Mouse (Mus musculus): ENCODE measurements around the gene Jmjd1c. TPM values are rescaled to one million over a fixed set of nuclear protein-coding genes. Genes with fewer than 3 reads are reported as not detected.
A peak's percentile ranks its signal among the peaks of the same experiment; 100 is the strongest.

Jmjd1c gene
- polyA plus RNA-seq, 1 experiment from 2014 or later: 59.5 TPM

DNA sequence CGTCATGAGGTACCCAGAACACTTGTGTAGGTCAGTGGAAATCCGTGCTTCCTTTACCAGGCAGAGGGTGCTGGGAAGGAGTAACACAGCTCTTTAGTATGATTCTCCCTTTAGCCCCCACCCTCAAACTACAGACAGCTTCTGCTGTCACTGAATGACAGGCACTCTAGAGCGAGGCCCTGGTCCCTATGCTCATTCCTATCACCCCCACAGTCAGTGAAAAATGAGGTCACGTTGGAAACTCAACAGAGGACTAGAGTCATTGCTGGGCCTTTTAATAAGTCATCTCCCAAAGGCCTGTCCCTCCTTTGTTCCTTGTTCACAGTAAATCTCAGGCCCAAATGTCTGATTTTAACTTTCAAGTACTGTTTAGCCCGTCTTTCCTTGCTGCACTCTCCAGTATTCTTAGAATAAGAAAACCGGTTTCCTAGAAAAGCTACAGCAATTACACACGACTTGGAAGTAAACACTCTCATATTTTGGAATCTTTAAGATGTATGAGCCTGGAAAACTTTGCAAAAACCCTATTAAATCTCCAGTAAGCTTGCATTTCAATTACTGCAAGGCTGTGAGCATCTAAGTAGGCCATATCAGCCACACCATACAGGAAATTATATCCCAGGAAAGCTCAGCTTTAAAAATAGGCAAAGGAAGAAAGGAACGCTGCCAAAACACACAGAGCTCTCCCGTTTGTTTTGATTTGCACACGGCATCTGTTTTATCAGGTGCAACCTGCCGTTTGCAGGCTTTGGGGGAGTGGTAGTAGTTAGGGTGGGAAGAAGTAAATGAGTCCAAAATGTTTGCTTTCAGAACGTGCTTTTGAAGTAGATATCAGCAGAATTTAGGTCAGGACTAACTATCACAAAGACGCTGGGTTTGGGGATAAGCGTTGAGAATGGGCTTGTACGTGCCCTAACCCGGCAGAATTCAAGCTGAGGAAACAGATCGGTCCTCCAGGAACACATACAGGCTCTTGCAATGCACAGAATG is 39.8 kb upstream of the Jmjd1c start:
- H3K4me3 ChIP-seq (replicated peaks; ENCODE audit: low read length): no peak overlapping the region
- no peak overlapping the region for H3K4me2 ChIP-seq (replicated peaks)
- ATAC-seq (ENCODE audit: low FRiP score) (no peak), DNase-seq (ENCODE audit: low spot score) (no peak)
- no peaks in the 10 kb centered on the region for H3K36me3 ChIP-seq (replicated peaks; ENCODE audit: control insufficient read depth, insufficient read depth)
- H3K9ac ChIP-seq: no peak overlapping the region
- 65% methylated on average over 17 of the region's 17 CpGs for whole genome bisulfite sequencing
- peak overlapping the region; percentile 49 for H3K27ac ChIP-seq
- H3K4me1 ChIP-seq (replicated peaks; ENCODE audit: control insufficient read depth, insufficient read depth, low read length): peaks cover 27% of the 10 kb centered on the region
- H3K27me3 ChIP-seq (ENCODE audit: control insufficient read depth, insufficient read depth, low read length): no peaks in the 10 kb centered on the region
- H3K9me3 ChIP-seq (ENCODE audit: control insufficient read depth, low read length): no peaks in the 10 kb centered on the region

DNA sequence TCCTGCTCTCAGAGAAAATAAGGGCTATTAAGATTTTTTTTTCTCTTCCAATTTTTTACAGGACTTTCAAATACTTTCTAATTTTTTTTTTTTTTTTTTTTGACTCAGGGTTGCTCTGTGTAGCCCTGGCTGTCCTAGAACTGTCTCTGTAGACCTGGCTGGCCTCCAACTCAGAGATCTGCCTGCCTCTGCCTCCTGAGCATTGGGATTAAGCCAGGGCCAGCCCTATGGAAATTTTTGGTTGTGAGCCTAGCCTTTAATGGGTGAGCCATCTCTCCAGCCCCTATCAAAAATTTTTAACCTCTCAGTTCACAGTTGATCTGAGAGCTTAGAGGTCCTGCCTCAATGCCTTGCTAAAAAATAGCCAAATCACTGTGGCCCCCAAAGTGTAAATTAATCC is 38.7 kb upstream of the Jmjd1c start:
- Histone ChIP-seq H3K36me3 (replicated peaks; ENCODE audit: control insufficient read depth, insufficient read depth) (no peaks in the 10 kb centered on the region), H3K27ac (no peak overlapping the region), H3K9me3 (ENCODE audit: control insufficient read depth, low read length) (no peaks in the 10 kb centered on the region), H3K4me1 (replicated peaks; ENCODE audit: control insufficient read depth, insufficient read depth, low read length) (peaks cover 31% of the 10 kb centered on the region), H3K9ac (no peak overlapping the region), H3K4me2 (replicated peaks) (no peak overlapping the region), H3K27me3 (ENCODE audit: control insufficient read depth, insufficient read depth, low read length) (no peaks in the 10 kb centered on the region), H3K4me3 (replicated peaks; ENCODE audit: low read length) (no peak overlapping the region)
- DNase-seq (ENCODE audit: low spot score) (no peak), ATAC-seq (ENCODE audit: low FRiP score) (no peak)

DNA sequence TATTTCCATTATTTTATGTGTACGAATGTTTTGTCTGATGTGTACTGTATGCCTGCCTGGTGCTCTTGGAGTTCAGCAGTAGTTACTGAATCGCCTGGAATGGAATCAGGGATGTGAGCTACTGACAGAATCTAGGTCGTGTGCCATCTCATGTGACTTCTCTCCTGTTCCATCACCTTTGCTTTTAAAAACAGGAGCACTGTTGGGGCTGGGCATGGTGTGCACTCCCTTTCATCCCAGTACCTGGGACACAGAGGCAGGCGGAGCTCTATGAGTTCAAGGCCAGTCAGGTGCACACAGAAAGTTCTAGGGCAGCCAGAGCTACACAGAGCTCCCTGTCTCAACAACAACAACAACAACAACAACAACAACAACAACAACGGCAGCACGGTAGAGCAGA is 38.2 kb upstream of the Jmjd1c start:
- no peaks in the 10 kb centered on the region for H3K9me3 ChIP-seq (ENCODE audit: control insufficient read depth, low read length)
- H3K4me3 ChIP-seq (replicated peaks; ENCODE audit: low read length): no peak overlapping the region
- H3K4me1 ChIP-seq (replicated peaks; ENCODE audit: control insufficient read depth, insufficient read depth, low read length): peaks cover 29% of the 10 kb centered on the region
- no peaks in the 10 kb centered on the region for H3K36me3 ChIP-seq (replicated peaks; ENCODE audit: control insufficient read depth, insufficient read depth)
- no peaks in the 10 kb centered on the region for H3K27me3 ChIP-seq (ENCODE audit: control insufficient read depth, insufficient read depth, low read length)
- no peak overlapping the region for H3K9ac ChIP-seq
- no peak overlapping the region for H3K4me2 ChIP-seq (replicated peaks)
- 90% methylated on average over 6 of the region's 6 CpGs for WGBS
- ATAC-seq (ENCODE audit: low FRiP score) (no peak), DNase-seq (ENCODE audit: low spot score) (no peak)
- H3K27ac ChIP-seq: peak overlapping the region; percentile 53; the same call in 1 of the 2 replicates

DNA sequence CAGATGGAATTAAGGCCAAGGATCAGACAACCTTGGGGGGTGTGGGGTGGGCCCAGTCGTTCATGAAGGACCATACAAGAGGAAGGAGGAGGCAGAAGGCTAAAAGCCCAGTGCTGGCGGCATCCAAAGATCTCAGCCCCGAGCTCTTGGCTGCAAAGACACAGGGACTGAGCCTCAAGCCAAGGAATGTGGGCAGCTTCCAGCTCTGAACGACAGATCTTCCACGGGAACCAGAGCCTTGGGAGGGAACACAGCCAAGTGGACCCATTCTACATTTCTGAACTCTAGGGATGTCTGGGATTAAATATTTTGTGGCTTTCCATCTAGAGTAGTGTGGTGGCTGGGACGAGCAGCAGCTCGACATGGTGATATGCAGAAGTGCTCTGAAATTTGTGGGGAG is 37.6 kb upstream of the Jmjd1c start:
- 61% methylated on average over 7 of the region's 7 CpGs for WGBS
- Histone ChIP-seq H3K36me3 (replicated peaks; ENCODE audit: control insufficient read depth, insufficient read depth) (no peaks in the 10 kb centered on the region), H3K27me3 (ENCODE audit: control insufficient read depth, insufficient read depth, low read length) (no peaks in the 10 kb centered on the region), H3K9ac (no peak overlapping the region), H3K4me1 (replicated peaks; ENCODE audit: control insufficient read depth, insufficient read depth, low read length) (peaks cover 27% of the 10 kb centered on the region), H3K4me3 (replicated peaks; ENCODE audit: low read length) (no peak overlapping the region), H3K4me2 (replicated peaks) (no peak overlapping the region), H3K27ac (peak overlapping the region; percentile 53), H3K9me3 (ENCODE audit: control insufficient read depth, low read length) (no peaks in the 10 kb centered on the region)
- peak; percentile 23; the same call in 1 of the 2 replicates for ATAC-seq (ENCODE audit: low FRiP score)
- DNase-seq (ENCODE audit: low spot score): peak; percentile 61

DNA sequence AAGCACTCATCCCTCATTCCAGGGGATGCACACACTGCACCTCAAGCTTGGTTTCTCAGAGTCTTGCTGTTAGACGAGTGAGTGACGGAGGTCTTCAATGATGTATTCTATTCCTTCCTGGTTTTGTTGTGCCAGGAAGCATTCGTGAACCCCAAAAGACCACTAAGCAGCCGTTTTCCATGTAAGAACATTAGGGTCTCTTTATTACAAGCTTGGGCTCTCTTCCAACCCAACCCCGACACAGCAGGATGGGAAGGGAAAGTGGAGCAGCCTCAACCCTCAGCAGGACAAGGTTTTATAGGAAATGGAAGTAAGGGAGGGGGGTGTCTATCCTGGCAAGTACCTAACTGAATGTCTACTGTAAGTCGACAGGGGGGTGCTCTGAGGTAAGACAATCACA is 37.2 kb upstream of the Jmjd1c start:
- peak; percentile 6; the same call in 1 of the 2 replicates for ATAC-seq (ENCODE audit: low FRiP score)
- Histone ChIP-seq H3K27me3 (ENCODE audit: control insufficient read depth, insufficient read depth, low read length) (no peaks in the 10 kb centered on the region), H3K4me1 (replicated peaks; ENCODE audit: control insufficient read depth, insufficient read depth, low read length) (peaks cover 23% of the 10 kb centered on the region), H3K27ac (peak overlapping the region; percentile 53), H3K36me3 (replicated peaks; ENCODE audit: control insufficient read depth, insufficient read depth) (no peaks in the 10 kb centered on the region), H3K9me3 (ENCODE audit: control insufficient read depth, low read length) (no peaks in the 10 kb centered on the region), H3K4me2 (replicated peaks) (no peak overlapping the region), H3K9ac (no peak overlapping the region), H3K4me3 (replicated peaks; ENCODE audit: low read length) (no peak overlapping the region)
- DNase-seq (ENCODE audit: low spot score): no peak
- 52% methylated on average over 6 of the region's 6 CpGs for WGBS

DNA sequence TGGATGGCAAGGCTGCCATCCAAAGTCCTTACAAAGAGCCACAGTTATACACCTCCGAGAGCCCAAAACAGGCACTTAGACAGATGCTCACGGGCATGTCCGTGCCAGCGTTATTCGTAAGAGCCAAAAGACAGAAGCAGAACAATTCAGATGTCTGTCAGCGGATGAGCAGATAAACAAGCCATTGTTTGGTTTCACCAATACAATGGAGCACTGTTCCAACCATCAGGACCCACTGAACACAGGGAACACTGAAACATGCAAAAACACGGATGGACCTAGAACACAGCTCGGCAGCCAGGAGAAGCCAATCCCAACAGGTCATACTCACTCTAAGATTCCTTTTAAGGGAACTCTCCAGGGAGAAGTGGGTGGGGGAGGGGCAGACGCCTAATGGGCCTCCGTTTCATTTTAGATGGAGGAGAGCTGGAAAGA is 34.5 kb upstream of the Jmjd1c start:
- Histone ChIP-seq H3K36me3 (replicated peaks; ENCODE audit: control insufficient read depth, insufficient read depth) (no peaks in the 10 kb centered on the region), H3K4me2 (replicated peaks) (peak overlapping the region; percentile 21), H3K9me3 (ENCODE audit: control insufficient read depth, low read length) (no peaks in the 10 kb centered on the region), H3K4me1 (replicated peaks; ENCODE audit: control insufficient read depth, insufficient read depth, low read length) (peaks cover 21% of the 10 kb centered on the region), H3K27ac (peak overlapping the region; percentile 70), H3K4me3 (replicated peaks; ENCODE audit: low read length) (no peak overlapping the region), H3K9ac (no peak overlapping the region), H3K27me3 (ENCODE audit: control insufficient read depth, insufficient read depth, low read length) (no peaks in the 10 kb centered on the region)
- DNase-seq (ENCODE audit: low spot score) (peak; percentile 52), ATAC-seq (ENCODE audit: low FRiP score) (no peak)
- WGBS: 16% methylated on average over 10 of the region's 10 CpGs

DNA sequence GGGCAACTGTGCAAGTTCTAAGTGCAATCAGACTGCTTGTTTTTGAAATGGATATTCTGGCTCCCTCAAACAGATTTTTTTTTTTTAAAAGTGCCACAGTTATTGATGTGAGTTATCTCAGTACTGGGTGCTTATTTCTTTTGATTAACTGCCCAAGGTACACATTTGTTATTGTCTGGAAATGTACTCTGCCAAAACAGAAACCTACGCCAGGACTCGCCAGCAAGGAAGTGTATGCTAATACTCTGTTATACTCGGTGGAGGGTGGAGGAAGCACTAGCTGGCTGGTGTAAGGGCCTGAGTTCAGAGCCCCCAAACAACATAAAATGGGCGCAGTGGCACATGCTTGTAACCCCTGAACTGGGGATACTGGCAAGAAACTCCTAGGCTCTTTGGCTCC is 34.1 kb upstream of the Jmjd1c start:
- Histone ChIP-seq H3K9ac (no peak overlapping the region), H3K36me3 (replicated peaks; ENCODE audit: control insufficient read depth, insufficient read depth) (no peaks in the 10 kb centered on the region), H3K4me3 (replicated peaks; ENCODE audit: low read length) (no peak overlapping the region), H3K9me3 (ENCODE audit: control insufficient read depth, low read length) (no peaks in the 10 kb centered on the region), H3K27me3 (ENCODE audit: control insufficient read depth, insufficient read depth, low read length) (no peaks in the 10 kb centered on the region), H3K4me1 (replicated peaks; ENCODE audit: control insufficient read depth, insufficient read depth, low read length) (peaks cover 23% of the 10 kb centered on the region), H3K4me2 (replicated peaks) (peak overlapping the region; percentile 21), H3K27ac (peak overlapping the region; percentile 70)
- no peak for DNase-seq (ENCODE audit: low spot score)
- ATAC-seq (ENCODE audit: low FRiP score): no peak
- WGBS: 56% methylated on average over 4 of the region's 4 CpGs

DNA sequence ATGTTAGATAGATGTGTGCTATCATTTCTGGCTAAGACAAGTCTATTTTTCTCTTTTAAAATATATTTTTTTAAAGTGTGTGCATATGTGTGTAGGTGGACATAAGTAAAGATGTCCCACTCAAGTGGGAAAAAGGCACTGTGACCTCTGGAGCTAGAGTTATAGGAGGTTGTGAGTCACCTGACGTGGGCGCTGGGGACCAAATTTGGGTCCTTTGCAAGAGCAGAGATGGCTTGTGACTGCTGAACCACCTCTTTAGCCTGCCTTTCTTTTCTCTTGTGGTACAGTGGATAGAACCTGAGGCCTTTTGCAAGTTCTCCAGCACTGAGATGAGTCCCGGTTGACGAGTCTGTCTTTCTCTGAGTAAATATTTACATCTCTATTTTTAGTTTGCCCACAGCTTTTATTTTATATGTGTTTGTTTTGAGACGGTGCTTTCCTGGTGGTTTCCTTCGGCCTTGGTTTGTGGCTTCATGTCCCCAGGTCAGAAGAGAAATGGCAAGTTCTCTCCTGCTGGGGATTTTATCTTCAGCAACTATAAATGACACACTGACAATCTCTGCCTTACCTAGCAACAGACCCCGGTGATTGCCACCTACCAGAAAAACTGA is 30.5 kb upstream of the Jmjd1c start:
- Histone ChIP-seq H3K4me1 (replicated peaks; ENCODE audit: control insufficient read depth, insufficient read depth, low read length) (peaks cover 23% of the 10 kb centered on the region), H3K4me2 (replicated peaks) (no peak overlapping the region), H3K9ac (0 out of 2 replicates have a peak overlapping the region, but pooled peaks have one; percentile 33), H3K36me3 (replicated peaks; ENCODE audit: control insufficient read depth, insufficient read depth) (no peaks in the 10 kb centered on the region), H3K9me3 (ENCODE audit: control insufficient read depth, low read length) (no peaks in the 10 kb centered on the region), H3K27me3 (ENCODE audit: control insufficient read depth, insufficient read depth, low read length) (no peaks in the 10 kb centered on the region), H3K4me3 (replicated peaks; ENCODE audit: low read length) (no peak overlapping the region), H3K27ac (peak overlapping the region; percentile 52)
- 72% methylated on average over 7 of the region's 7 CpGs for WGBS
- ATAC-seq (ENCODE audit: low FRiP score): no peak
- DNase-seq (ENCODE audit: low spot score): no peak

DNA sequence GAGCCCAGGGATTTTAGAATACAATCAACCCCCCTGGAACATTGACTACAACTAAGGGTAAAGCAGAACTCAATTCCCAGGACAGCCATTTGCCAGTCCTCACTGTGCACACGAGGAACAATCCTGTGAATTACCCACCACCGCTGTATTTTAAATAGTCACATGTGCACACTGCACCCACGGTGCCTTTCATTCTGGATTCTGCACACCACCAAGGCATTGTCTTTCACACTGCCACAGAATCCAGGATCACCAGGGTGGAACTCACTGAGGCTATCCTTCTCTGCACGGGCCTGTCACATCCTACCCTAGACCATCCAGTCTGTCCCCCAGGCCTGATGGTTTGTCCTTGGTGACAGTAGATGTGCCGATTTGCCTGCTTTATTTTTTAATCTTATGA is 30.0 kb upstream of the Jmjd1c start:
- Histone ChIP-seq H3K4me1 (replicated peaks; ENCODE audit: control insufficient read depth, insufficient read depth, low read length) (peaks cover 22% of the 10 kb centered on the region), H3K9ac (0 out of 2 replicates have a peak overlapping the region, but pooled peaks have one; percentile 33), H3K9me3 (ENCODE audit: control insufficient read depth, low read length) (no peaks in the 10 kb centered on the region), H3K4me2 (replicated peaks) (no peak overlapping the region), H3K4me3 (replicated peaks; ENCODE audit: low read length) (no peak overlapping the region), H3K27ac (peak overlapping the region; percentile 52), H3K27me3 (ENCODE audit: control insufficient read depth, insufficient read depth, low read length) (no peaks in the 10 kb centered on the region), H3K36me3 (replicated peaks; ENCODE audit: control insufficient read depth, insufficient read depth) (no peaks in the 10 kb centered on the region)
- peak; percentile 46; the same call in 1 of the 2 replicates for ATAC-seq (ENCODE audit: low FRiP score)
- no peak for DNase-seq (ENCODE audit: low spot score)
- 17% methylated on average over 5 of the region's 5 CpGs for WGBS

All from hindbrain, embryonic 14.5 days (tissue).